Mouse (Mus musculus): ENCODE data around the gene Ddah2. TPM values are rescaled to one million over a fixed set of nuclear protein-coding genes. Genes with fewer than 3 reads are reported as not detected.

The Ddah2 gene
- total and polyA plus RNA-seq, 2 experiments from 2014 or later, result 167 to 261 TPM

DNA sequence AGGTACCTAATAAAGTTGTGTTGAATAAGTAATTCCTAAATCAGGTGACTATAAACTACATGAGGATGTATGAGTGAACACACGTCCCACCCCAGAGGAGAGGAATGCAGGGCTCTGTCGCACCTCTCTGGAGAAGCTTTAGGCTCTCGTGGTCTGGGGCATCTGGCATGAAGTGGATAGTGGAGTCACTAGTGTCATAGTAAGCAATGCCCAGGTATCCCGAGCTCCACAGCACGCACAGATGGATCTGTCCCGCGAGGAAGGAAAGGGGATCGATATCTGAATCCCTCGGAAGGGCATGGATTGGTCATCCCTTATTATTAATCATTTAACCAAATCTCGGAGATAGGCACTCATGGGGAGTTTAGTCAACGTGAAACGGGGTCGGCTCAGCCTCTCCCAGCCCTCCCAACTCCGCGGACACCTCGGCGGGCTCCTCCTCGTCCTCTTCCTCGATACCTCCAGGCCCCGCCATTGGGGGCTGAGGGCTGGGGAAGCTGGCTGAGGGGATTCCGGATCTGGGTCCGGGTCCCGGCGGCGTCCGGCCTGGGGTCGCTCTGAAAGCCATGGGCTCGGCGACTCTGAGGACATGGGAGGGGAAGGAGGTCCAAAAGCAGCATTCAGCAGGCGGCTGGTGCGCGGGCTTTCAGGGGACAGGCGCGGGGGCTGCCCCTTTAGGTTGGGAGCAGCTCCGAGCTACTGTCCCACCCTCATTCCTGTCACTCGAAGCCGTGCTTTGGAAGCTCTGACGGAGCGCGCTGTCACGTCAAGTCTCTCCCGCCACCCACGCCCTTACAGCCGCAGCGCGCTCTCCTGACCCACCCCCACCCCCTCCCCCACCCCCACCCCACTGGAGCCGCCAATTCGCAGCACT lies 12.8 kb upstream of the Ddah2 start:
- no peak for TF ChIP-seq CTCF (IDR thresholded peaks at IDR 0.05; ENCODE audit: low read depth)
- ATAC-seq (peak; percentile 80), DNase-seq (no peak)
- no peaks in the 10 kb centered on the region for H3K36me3 ChIP-seq (ENCODE audit: insufficient read depth)
- H3K9ac ChIP-seq, result peak overlapping the region; percentile 68
- no peaks in the 10 kb centered on the region for H3K27me3 ChIP-seq (ENCODE audit: insufficient read depth, low read length)
- 7% methylated on average over 44 of the region's 48 CpGs for WGBS
- peak overlapping the region; percentile 72 for H3K27ac ChIP-seq (ENCODE audit: low read depth, low read length)
- H3K4me1 ChIP-seq (ENCODE audit: insufficient read depth), result peaks cover 5% of the 10 kb centered on the region; the same call in 1 of the 2 replicates
- H3K4me2 ChIP-seq (ENCODE audit: low read depth), result peak overlapping the region; percentile 99
- peak overlapping the region; percentile 44 for H3K4me3 ChIP-seq (ENCODE audit: low read depth, low read length)
- H3K9me3 ChIP-seq (ENCODE audit: low read length), result no peaks in the 10 kb centered on the region

GRCm38 (mm10) chr17:35046681-35047455 lies 12.0 kb upstream of the Ddah2 start, which contains the start of gene Msh5:
TSS of gene Msh5 (minus strand) at chr17:35046745.
- DNase-seq, result peak; percentile 96
- H3K4me1 ChIP-seq (ENCODE audit: insufficient read depth), result peaks cover 9% of the 10 kb centered on the region; the same call in 1 of the 2 replicates
- TF ChIP-seq CTCF (IDR thresholded peaks at IDR 0.05; ENCODE audit: low read depth), result no peak
- no peaks in the 10 kb centered on the region for H3K27me3 ChIP-seq (ENCODE audit: insufficient read depth, low read length)
- H3K9me3 ChIP-seq (ENCODE audit: low read length), result no peaks in the 10 kb centered on the region
- peak within 1 kb of the TSS; percentile 68 for H3K9ac ChIP-seq
- peak within 1 kb of the TSS; percentile 72 for H3K27ac ChIP-seq (ENCODE audit: low read depth, low read length)
- peak within 1 kb of the TSS; percentile 99 for H3K4me2 ChIP-seq (ENCODE audit: low read depth)
- no peaks in the 10 kb centered on the region for H3K36me3 ChIP-seq (ENCODE audit: insufficient read depth)
- H3K4me3 ChIP-seq (ENCODE audit: low read depth, low read length), result peak within 1 kb of the TSS; percentile 44
- 4% methylated on average over 33 of the region's 33 CpGs for WGBS
- ATAC-seq, result peak; percentile 99

GRCm38 (mm10) chr17:35047688-35048087 lies 11.1 kb upstream of the Ddah2 start:
- no peaks in the 10 kb centered on the region for H3K36me3 ChIP-seq (ENCODE audit: insufficient read depth)
- DNase-seq (no peak), ATAC-seq (no peak)
- no peaks in the 10 kb centered on the region for H3K9me3 ChIP-seq (ENCODE audit: low read length)
- no peak for TF ChIP-seq CTCF (IDR thresholded peaks at IDR 0.05; ENCODE audit: low read depth)
- peaks cover 12% of the 10 kb centered on the region; the same call in 1 of the 2 replicates for H3K4me1 ChIP-seq (ENCODE audit: insufficient read depth)
- H3K27me3 ChIP-seq (ENCODE audit: insufficient read depth, low read length), result no peaks in the 10 kb centered on the region
- no peak overlapping the region for H3K27ac ChIP-seq (ENCODE audit: low read depth, low read length)
- H3K4me3 ChIP-seq (ENCODE audit: low read depth, low read length), result no peak overlapping the region
- H3K9ac ChIP-seq, result no peak overlapping the region
- H3K4me2 ChIP-seq (ENCODE audit: low read depth), result no peak overlapping the region
- WGBS, result 63% methylated on average over 1 of the region's 1 CpGs

GRCm38 (mm10) chr17:35048149-35048931 lies 10.5 kb upstream of the Ddah2 start:
- Histone ChIP-seq H3K4me3 (ENCODE audit: low read depth, low read length) (no peak overlapping the region), H3K36me3 (ENCODE audit: insufficient read depth) (no peaks in the 10 kb centered on the region), H3K9ac (no peak overlapping the region), H3K4me2 (ENCODE audit: low read depth) (no peak overlapping the region), H3K9me3 (ENCODE audit: low read length) (no peaks in the 10 kb centered on the region), H3K27me3 (ENCODE audit: insufficient read depth, low read length) (no peaks in the 10 kb centered on the region), H3K4me1 (ENCODE audit: insufficient read depth) (peaks cover 12% of the 10 kb centered on the region; the same call in 1 of the 2 replicates), H3K27ac (ENCODE audit: low read depth, low read length) (no peak overlapping the region)
- ATAC-seq, result no peak
- no peak for DNase-seq
- 48% methylated on average over 11 of the region's 11 CpGs for WGBS
- TF ChIP-seq CTCF (IDR thresholded peaks at IDR 0.05; ENCODE audit: low read depth), result no peak

GRCm38 (mm10) chr17:35048932-35049440 lies 9.8 kb upstream of the Ddah2 start:
- no peak overlapping the region for H3K27ac ChIP-seq (ENCODE audit: low read depth, low read length)
- ATAC-seq (no peak), DNase-seq (no peak)
- H3K4me1 ChIP-seq (ENCODE audit: insufficient read depth), result peaks cover 12% of the 10 kb centered on the region; the same call in 1 of the 2 replicates
- WGBS, result 78% methylated on average over 5 of the region's 5 CpGs
- no peak for TF ChIP-seq CTCF (IDR thresholded peaks at IDR 0.05; ENCODE audit: low read depth)
- H3K9ac ChIP-seq, result no peak overlapping the region
- H3K9me3 ChIP-seq (ENCODE audit: low read length), result no peaks in the 10 kb centered on the region
- 0 out of 2 replicates have a peak, but pooled peaks cover 2% of the 10 kb centered on the region for H3K36me3 ChIP-seq (ENCODE audit: insufficient read depth)
- H3K4me3 ChIP-seq (ENCODE audit: low read depth, low read length), result no peak overlapping the region
- H3K27me3 ChIP-seq (ENCODE audit: insufficient read depth, low read length), result no peaks in the 10 kb centered on the region
- no peak overlapping the region for H3K4me2 ChIP-seq (ENCODE audit: low read depth)

DNA sequence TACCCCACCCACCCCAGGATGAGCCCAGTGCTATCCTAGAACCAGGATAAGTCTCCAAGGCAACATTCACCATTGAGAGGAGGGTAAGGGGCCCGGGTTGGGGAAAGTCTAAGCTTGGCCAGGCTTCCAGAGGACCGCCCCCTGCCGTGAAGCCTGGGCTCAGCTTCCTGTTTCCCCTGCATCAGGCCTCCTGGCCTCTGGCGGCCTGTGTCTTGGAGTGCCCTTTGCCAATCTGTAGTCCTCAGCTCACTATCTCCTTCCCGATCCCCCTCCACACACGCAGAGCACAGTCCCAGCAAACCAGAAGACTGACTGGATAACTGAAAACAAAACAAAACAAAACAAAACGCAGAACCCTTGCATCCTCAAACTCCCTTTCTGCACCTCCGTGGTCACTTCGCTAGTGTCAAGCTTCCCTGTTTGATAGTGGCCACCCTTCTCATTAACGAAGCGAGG lies 9.2 kb upstream of the Ddah2 start, which contains the start of gene Clic1:
Clic1 (plus strand) TSS at position 406 of the 456 bp plus-strand sequence.
- DNase-seq (no peak), ATAC-seq (no peak)
- Histone ChIP-seq H3K4me2 (ENCODE audit: low read depth) (peak within 1 kb of the TSS; percentile 59), H3K4me3 (ENCODE audit: low read depth, low read length) (peak within 1 kb of the TSS; percentile 36), H3K27me3 (ENCODE audit: insufficient read depth, low read length) (no peaks in the 10 kb centered on the region), H3K9me3 (ENCODE audit: low read length) (no peaks in the 10 kb centered on the region), H3K27ac (ENCODE audit: low read depth, low read length) (peak within 1 kb of the TSS; percentile 77), H3K36me3 (ENCODE audit: insufficient read depth) (0 out of 2 replicates have a peak, but pooled peaks cover 5% of the 10 kb centered on the region), H3K4me1 (ENCODE audit: insufficient read depth) (peaks cover 12% of the 10 kb centered on the region; the same call in 1 of the 2 replicates), H3K9ac (peak within 1 kb of the TSS; percentile 48)
- TF ChIP-seq CTCF (IDR thresholded peaks at IDR 0.05; ENCODE audit: low read depth), result no peak
- 2% methylated on average over 11 of the region's 11 CpGs for WGBS
